Mouse (Mus musculus): ENCODE measurements around the gene Cd276. TPM values are rescaled to one million over a fixed set of nuclear protein-coding genes. Genes with fewer than 3 reads are reported as not detected.

Gene Cd276
- total RNA-seq, 2 experiments from 2014 or later: 5.8 to 6.0 TPM

DNA sequence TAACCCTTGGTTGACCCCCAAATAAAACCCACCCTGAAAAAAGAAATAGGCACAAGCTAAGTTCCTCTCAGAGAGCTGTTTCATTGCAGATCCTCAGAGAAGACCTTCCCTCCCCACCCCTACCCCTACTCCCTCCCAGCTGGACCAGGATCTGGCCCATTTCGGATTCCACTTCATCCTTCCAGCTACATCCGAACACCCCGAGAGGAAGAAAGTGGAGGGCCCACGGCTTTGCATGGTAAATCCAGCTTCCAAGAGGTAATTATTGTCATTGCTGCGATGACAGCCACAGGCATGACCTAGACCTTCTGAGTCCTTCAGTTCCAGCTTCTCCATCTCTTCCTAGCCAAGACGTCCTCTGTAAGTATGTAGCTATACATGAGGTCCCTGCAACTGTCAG, 4.3 kb downstream of the Cd276 start:
- no peak for DNase-seq

DNA sequence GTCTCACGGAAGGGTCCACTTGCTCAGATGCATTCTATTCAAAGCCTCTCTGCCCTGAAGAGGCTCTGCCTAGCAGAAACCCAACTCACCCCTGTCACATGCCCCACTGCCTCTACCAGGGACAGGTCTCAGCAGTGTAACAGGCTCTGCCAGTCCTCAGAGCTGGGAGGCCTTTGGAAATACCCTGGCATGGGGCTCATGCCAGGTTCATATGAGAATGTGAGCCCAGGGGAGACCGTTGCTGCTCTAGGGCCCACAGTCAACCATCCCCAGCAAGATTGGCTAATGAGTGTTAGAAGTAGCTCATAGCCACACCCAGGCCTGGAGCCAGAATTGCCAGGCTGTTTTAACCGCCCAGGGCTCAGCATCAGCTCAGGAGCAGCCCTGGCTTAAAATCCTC, 5.5 kb downstream of the Cd276 start:
- DNase-seq: no peak

DNA sequence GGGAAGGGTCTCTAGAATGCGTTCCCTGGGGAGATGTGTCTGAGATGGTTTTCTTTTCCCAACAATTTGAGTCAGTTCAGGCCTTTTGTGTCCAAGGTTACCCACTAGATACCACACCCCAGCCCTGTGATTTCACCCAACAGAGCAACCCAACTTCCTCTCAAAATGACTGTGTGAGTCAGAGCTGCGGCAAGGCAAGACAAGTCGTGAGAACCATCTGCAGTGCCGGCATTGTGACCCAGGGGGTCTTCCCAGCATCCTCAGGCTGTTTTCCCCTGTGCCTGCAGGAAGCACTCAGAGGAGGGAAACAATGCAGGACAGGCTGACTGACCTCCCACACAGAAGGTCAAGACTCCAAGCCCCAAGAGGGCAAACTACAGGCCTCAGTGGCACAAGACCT, 6.3 kb downstream of the Cd276 start:
- no peak for DNase-seq

DNA sequence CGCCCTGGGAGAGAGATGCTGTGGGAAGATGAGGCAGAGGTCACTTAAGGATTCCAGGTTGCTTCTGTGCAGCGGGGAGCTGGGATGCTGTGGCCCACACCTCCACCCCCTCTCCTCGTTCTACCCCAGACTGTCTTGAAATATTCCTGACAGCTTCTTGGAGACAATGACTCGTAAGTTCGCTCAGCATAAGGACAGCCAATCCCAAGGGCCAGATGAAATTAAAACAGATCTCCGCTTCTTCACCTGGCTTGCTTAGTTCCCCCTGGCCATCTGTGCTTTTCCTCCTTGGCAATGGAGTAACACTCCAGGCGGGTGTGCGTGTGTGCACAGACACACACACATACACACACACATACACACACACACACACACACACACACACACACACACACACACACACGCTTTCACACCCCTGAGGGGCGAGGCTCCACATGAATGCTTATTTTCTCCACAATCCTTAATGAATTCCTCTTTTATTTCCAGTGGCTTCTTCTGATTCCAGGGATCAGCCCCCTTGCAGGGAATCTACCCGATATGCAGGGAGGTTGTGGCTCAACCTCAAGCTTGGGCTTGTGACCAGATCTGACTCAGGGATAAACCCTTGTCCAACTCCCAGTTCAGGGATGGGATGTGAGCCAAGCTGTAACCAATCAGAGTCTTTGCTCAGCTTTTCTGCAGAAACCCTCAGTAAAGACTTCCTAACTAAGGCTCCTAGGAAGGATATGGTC, 8.4 kb downstream of the Cd276 start:
- DNase-seq: no peak

DNA sequence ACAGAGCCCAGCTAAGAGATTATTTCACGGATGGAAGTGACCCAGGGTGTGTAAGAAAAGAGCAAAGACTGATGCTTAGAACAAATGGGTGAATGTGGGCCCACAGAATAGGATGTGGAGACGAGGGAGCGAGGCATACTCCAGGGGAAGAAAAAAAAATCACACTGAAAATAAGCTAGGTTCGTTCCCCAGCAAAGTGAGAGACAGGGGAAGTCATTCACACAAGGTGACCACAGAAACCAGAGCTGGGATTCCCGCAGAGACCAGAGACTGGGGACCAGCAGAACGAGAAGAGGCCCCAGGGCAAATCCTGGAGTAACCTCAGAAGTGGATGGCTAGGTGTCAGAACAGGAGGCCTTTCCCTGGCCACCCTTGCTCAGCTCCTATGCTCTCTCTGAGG, 9.8 kb downstream of the Cd276 start:
- no peak for DNase-seq

DNA sequence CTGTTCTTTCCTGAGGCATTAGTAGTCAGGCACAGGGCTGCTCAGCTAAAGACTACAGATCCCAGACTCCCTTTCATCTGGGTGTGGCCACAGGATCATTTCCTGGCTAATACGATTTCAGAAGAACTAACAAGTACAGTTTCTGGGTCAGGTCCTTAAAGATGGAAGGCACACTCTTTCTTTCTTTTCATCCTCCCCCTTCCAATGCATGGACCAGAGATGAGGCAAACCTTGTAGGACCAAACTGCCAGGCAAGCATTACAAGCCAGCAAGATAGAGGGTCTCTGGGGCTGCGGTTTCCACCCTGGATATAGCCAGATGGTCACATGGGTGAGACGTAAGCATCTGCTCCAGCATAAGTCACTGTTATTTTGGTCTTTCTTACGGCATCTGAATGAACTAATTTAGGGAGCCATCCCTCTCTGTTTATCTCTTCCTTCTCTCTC, 10.3 kb downstream of the Cd276 start:
- DNase-seq: peak in 1 of 2 experiments; percentile 38

DNA sequence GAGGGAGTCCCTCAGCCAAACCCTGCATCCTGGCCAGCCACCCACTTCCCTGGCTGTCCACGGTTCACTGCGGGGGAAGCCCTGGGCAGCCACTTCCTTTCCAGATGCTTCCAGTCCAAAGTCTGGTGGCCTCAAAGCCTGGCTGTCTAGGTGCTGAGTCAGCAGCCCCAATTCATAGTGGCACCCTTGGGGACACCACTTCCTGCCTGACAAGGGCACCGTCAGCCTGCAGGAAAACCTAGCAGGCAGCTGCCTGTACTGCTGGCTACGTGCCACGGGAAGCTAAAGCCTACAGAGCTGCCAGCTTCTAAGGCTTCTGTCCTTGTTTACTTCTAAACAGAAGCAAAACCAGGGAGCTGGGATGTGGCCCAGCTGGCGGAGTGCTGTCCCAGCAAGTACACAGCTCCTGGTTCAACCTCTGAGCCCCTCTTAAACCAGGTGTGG, 13.3 kb downstream of the Cd276 start:
- peak; percentile 47 to 73 for DNase-seq

DNA sequence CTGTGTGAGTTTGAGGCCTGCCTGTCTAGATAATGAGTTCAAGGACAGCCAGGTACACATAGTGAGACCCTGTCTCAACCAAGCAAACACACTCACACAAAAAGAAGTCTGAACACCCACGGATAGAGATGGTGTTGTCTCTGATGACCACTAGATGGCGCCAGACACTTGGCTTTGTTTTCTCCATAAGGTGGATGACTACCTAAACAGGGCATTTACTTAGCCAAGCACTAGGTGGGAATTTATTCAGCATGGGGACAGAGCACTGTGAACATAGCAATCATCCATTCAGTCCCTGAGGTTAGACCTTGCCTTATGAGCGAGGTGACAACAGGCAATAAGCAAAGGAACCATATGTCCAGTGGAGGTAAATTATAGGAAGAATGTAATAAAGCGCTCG, 15.4 kb downstream of the Cd276 start:
- DNase-seq: peak in 1 of 2 experiments; percentile 30

DNA sequence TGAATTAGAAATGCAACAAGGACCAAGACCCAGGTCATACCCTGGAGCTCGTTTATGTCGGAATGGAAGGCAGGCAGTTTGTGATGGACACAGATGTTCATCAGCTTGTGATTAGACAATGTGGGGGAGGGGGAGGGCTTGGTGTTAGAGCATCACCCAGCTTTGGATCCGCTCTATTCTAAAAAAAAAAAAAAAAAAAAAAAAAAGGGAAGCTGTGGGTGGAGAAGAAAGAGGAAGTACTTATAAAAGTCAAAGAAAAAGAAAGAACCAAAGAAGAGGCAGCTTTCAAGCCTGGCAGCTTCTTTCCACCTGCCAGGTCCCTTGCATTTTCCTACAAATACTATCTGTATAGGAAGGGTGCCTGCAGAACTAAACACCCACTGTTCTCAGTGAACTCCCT, 17.5 kb downstream of the Cd276 start:
- DNase-seq: no peak

DNA sequence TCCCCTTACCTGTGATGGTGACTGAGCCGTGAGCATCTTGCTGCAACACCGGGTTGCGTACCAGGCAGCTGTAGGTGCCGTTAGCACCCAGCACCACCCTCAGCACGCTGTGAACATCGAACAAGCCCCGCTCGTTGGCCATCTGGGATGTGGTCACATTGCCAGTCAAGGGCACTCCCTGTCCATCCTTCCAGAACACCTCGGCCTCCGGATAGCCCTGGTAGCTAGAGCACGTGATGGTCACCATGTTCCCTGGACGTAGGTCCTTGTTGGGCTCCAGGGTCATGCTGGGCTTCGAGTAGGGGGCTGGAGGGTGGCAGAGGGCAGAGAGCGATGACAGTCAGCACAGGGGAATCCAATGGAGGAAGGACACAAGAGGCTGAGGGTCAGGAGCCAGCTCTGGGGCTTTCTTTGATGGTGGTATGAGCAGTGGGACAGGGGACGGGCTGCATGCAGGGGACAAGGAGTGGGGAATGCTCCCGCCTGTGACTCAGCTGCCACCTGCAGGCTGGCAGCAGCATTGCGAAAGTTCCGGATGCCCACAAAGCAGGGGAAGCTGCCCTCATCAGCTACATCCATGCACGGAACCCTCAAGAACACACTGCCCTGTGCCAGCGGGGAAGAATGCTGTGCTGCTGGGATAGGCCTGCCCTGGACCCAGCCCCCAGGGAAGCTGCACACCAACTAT, 19.6 kb downstream of the Cd276 start:
- peak in 1 of 2 experiments; percentile 38 for DNase-seq

DNA sequence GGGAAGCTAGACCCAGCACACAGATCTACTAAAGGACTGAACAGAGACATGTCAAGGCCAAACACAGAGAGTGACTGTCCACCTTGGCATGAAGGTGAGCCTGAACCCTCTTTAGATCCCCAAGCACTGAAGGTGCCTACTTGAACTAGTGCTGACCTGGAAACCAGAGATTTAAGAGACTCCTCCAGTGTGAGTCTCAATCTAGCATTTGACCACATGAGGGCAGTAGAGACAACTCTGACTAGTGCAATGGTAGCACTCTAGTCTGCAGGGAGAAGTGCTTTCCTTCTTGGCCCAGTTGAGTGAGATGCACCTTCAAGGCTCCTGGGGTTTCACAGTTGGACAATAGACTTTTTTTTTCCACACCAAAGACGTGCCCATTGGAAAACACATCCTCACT, 20.5 kb downstream of the Cd276 start:
- DNase-seq: no peak

DNA sequence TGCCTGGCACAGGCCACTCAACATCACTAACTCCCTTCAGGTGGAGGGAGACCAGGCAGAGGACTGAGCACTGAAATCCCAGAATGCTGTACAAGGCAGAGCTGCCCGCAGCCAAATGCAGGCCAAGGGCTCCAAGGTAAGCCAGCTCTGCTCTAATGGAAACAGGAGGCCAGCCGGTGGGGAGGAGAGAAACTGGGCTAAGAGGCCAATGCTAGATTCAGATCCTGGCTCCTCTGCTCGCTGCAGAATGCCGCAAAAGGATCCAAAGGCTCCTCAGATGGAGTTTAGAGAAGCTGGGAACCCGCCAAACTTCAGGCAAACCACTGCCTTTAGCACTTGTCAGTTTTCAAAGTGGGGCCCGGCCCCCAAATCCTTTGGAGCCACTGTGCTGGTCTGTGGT, 21.9 kb downstream of the Cd276 start:
- DNase-seq: no peak

DNA sequence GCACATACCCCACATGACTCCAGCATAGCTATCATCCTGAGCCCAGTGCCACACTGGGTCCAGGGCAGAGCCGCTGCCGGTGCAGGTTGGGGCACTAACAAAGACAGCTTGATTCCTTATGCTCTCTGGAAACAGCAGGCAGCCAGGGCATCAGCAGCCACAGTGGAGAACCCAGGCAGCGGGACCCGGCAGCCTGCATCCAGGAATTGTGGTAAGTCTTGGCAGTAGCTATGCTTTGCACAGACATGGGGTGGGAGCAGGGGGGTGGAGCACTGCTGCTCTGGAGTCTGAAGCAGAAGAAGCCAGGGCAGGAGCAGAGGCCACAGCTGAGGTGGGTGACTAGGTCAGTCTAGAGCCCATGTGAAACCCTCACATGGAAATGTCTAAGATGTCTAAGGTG, 23.0 kb downstream of the Cd276 start:
- DNase-seq: no peak

DNA sequence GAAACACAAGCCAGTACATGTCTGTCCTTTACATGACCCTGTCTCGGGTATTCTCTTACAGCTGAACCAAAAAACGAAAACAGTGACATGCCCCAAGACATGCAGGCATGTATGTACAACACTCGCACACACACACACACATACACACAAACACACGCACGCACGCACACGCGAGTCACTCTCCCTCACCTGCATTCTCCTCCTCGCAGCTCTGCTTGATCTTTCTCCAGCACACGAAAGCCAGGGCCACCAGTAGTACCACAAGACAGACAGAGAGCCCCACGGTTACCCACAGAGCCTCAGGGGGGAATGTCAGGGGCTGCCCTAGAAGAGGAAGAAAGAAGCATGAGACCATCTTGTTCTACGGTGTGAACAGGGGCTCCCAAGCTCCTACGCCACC, 24.8 kb downstream of the Cd276 start:
- DNase-seq: no peak

DNA sequence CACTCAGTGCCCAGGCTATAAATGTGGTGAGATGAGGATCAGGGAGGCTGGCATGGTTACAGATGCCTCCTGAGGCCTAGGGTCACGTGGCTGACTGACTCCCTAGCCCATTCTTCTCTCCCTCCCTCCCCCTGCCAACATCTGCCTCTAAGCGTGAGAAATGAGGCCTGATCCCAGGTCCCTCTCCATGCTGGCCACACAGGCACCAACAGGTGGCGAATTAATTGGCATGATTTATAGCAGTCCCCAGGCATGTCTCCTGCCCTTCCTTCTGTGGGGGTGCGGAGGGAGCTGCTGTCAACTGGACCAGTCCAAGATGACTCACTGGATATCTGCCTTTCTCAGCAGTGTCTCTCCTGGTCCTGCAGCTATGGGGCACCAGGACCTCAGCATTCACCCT, 27.4 kb downstream of the Cd276 start:
- DNase-seq: no peak

DNA sequence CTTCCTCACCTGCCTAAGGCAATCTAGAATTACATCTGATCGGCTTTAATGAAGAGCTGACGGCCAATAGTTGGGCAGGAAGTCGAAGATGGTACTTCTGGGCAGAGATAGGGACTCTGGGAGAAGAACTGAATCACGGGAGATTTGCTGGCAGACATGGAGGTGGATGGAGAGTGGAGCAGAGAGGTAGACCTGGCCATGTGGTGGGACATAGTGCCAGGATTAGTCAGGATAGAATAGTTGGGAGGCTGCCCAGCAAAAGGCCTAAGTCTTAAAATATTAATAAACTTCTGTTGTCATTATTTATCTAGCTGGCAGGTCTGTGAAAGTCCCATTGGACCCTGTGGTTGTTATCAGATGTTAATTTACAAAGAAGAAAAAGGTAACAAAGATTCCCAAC, 30.1 kb downstream of the Cd276 start:
- DNase-seq: no peak

DNA sequence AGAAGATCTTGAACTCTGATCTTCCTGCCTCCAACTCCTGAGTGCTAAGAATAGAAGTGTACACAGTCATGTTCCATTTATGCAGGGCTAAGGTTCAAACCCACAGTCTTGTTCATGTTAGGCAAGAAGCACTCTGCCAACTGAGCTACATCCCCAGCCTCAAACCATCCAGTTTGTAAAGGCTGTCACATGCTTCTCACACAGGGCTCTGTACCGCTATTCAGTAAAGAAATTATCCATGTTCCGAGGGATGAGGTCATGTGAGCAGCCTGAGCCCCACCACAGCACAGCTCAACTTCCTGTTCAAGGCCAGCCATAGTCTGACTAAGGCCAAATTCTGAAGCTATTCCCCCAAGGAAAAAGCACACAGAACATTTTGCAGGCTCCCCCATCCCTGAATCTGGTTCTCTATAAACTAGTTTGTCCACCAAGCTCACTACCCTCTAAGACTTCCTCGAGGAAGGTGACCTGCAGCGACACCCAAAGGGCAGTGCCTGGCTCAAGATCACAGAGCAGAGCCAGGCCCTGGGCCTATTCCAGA, 33.3 kb downstream of the Cd276 start:
- no peak for DNase-seq

DNA sequence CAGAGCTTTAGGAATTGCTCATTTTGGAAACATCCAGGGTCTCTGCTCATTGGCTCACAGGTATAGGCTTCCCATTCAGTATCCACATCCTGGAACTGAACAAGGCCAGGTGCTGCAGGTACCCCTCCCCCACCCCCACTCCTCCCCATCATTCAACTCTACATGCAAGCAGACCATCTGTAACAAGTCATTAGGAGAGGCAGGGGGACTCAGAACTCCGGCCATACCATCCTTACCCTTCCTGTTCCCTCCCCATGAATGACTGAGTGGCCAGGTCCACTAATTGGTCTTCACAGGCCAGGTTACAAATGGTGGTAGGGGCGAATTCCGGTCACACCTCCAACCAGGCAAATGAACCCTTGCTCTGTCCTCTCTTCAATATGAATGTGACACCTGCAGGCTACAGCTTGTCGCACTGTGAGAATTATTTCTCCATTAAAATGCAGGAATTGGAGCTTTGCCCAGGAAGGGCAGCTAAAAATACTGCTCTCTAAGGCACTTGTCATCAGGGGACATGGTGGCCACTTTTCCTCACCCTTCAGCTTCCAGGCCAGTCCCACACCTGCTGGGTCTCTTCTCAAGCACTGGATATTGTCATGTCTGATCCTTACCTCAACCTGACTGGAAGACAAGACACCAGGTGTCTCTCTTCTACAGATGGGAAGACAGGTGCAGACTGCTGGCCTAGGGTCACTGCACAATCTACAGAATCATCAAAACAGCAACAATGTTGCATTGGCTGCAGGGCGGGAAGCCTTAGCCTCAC, 34.2 kb downstream of the Cd276 start:
- no peak for DNase-seq

DNA sequence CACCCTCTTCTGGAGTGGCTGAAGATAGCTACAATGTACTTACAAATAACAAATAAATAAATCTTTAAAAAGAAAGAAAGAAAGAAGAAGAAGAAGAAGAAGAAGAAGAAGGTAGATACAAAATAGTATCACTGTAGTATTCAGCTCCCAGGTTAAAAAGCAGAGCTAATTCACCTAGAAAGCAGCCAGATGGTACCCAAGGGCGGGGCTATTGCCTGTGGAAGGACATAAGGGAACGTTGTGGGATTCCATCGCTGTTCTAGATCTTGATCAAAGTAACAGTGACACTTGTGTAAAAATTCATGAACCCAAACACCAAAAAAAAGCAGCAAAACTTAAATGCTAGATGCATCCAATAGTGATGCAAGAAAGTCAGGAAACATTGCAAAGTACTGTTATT, 35.3 kb downstream of the Cd276 start:
- no peak for DNase-seq

DNA sequence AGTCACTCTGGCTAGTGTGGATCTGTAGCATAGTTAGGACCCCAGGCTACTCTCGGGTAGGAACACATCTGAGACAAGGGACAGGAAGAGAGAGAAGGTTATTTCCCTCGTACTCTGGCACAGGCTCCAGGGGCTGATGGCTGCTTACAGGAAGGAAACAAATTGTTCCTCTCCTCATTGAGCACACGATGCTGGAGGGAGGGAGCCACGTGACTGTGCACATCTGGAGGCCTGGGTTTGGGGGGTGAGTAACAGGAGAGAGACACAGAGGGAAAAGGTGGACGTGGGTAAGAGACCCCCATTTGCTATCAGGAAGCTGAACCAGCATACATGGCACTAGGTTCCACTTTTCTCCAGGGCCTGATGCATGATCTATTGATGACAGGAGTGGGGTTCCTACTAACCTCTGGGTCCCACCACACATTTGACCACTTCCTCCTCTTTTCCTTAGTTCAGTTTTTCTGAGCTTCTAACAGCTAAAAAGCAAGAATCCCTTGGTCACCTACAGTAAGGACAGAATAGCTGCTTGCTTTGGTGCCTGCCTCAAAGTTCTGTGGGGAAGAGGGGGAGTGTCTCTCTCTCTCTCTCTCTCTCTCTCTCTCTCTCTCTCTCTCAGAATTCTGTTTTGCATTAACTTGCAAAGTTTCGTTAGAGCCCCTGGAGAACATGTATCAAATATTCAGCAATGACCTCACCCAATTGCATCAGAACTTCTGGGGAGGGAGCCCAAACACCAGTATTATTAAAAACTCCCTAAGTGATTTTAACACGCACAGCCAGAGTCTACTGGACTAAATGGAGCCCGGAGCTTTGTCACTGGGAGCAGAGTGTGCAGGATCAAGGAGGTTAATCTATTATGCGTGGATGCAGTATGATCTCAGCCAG, 37.1 kb downstream of the Cd276 start:
- no peak for DNase-seq

DNA sequence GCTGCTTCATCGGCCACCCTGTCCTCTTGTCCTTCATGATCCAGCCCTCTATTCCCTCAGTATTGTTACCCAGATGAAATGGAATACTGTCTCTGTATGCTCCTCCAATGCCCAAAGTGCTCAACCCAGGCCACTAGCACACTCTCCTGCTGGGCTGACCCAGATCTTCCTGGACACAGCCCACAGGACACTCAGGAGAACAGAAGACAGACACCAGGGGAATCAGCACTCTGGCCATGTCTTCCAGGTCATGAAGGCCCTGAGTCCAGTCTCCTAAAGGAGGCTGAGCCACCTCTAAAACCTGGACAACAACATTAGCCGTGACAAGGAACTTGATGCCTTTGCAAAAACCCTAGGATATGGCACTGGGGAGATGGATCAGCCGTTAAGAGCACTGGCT, 38.8 kb downstream of the Cd276 start:
- DNase-seq: no peak

DNA sequence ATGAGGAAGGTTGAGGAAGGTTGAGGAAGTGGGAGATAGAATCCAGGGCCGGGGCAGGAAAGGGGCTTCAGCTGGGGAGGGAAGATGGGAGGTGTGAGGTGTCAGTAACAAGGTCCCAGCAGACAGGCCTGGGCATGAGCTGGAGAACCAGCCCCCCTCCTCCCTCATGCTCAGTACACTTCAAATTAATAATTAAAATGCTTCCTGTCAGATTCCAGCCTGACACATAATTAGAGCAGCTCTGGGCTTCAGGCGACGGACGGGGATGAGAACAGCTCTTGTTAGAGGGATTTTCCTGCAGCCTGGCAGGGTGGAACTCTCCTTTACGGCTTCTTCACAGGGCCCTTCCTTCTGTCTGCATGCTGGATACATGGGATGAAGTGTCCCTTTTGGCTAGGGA, 41.5 kb downstream of the Cd276 start:
- DNase-seq: no peak
